Mouse (Mus musculus) liver, adult 2 months (tissue): ENCODE results near the gene Hpf1. TPM values are rescaled to one million over a fixed set of nuclear protein-coding genes. Genes with fewer than 3 reads are reported as not detected.

Source experiments
- DNase-seq: peaks from one replicate; pipeline ENCODE4 v3.0.0-alpha.2; 2011; ENCODE audit warnings: low read depth, low spot score; ENCODE audit errors: extremely low read depth
- H3K27ac ChIP-seq: fragments of 200-500 bp; replicated peaks from 2 replicates; pipeline ENCODE4 v1.5.1; 2012; ENCODE audit warnings: low read depth, mild to moderate bottlenecking, control low read depth, inconsistent platforms, low read length; ENCODE audit not compliant: insufficient read depth
- H3K27me3 ChIP-seq: fragments of 200-500 bp; 2 replicates; pipeline ENCODE4 v1.6.1; 2012; ENCODE audit warnings: mild to moderate bottlenecking, moderate library complexity, low read length, inconsistent platforms; ENCODE audit not compliant: control insufficient read depth, insufficient read depth
- H3K36me3 ChIP-seq: fragments of 200-500 bp; 2 replicates; pipeline ENCODE4 v1.6.1; 2012; ENCODE audit warnings: low read length, inconsistent platforms; ENCODE audit not compliant: control insufficient read depth, insufficient read depth
- H3K4me1 ChIP-seq: fragments of 200-500 bp; 2 replicates; pipeline ENCODE4 v1.6.1; 2011; ENCODE audit warnings: low read length; ENCODE audit not compliant: control insufficient read depth, insufficient read depth
- H3K4me3 ChIP-seq: fragments of 200-500 bp; 2 replicates; pipeline ENCODE4 v1.5.1; 2011; ENCODE audit warnings: low read depth, mild to moderate bottlenecking, control low read depth, low read length, moderate library complexity; ENCODE audit not compliant: insufficient read depth
- H3K79me2 ChIP-seq: fragments of 200-500 bp; 2 replicates; pipeline ENCODE4 v1.6.1; 2012; ENCODE audit warnings: inconsistent platforms, mild to moderate bottlenecking, low read length, moderate library complexity; ENCODE audit not compliant: control insufficient read depth, insufficient read depth
- H3K9ac ChIP-seq: fragments of 200-500 bp; 2 replicates; pipeline ENCODE4 v1.6.1; 2012; ENCODE audit warnings: low read depth, mild to moderate bottlenecking, control low read depth, inconsistent platforms, low read length
- CTCF ChIP-seq: fragments of 200-500 bp; IDR thresholded peaks from 2 replicates; pipeline ENCODE4 v1.5.1; 2011; ENCODE audit warnings: low read depth, low read length, control low read depth
- POLR2A ChIP-seq: fragments of 200-500 bp; IDR thresholded peaks from 2 replicates; pipeline ENCODE4 v1.6.1; 2011; ENCODE audit warnings: low read length, control low read depth; ENCODE audit not compliant: insufficient read depth; ENCODE audit errors: extremely low read depth
- WGBS: fragments of 180-500 bp; shearing (Covaris S2); methylation state at CpG from one replicate; pipeline ENCODE4 v1.1.7; 2018; 5-methylcytosine and 5-hydroxymethylcytosine counted together
- polyA plus RNA-seq: library from polyadenylated mRNA; depleted of rRNA; stranded (reverse); fragments of >200 nt; gene quantifications from 2 replicates; pipeline ENCODE4 v1.2.3, GENCODE M21; 2012
- total RNA-seq: library from RNA; depleted of rRNA; stranded (reverse); fragments of >200 nt; gene quantifications from 2 replicates; pipeline ENCODE4 v1.2.3, GENCODE M21; 2014

The Hpf1 gene
- total and polyA plus RNA-seq, 2 experiments: 2.0 to 8.8 TPM

DNA sequence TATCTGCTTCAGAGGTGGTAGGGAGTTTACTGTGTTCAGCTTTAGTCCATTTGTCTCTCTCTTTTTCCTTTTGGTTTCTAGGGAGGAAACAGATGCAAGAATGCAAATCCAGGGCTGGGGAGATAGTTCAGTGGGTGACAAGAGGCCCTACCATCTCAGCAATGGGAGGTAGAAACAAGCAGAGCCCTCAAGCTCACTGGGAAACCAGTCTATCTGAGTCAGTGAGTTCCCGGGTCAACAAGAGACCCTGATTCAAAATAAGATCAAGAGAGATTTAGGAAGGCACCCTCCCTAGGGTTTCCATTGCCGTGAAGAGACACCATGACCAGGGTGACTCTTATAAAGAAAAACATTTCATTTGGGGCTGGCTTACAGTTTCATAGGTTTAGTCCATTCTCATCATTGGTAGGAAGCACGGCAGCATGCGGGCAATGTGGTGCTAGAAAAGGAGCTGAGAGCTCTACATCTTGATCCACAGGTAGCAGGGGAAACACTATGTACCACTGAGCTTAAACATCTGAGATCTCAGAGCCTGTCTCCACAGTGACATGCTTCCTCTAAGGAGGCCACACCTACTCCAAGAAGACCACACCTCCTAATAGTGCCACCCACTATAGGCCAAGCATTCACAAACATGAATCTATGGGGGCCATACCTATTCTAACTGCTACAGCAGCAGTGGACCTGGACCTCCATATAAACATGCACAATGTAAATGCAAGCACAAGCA is 21.8 kb upstream of the Hpf1 start:
- no peak overlapping the region for H3K27ac ChIP-seq
- no peak overlapping the region for H3K9ac ChIP-seq
- no peak overlapping the region for H3K4me3 ChIP-seq
- H3K36me3 ChIP-seq: no peaks in the 10 kb centered on the region
- H3K4me1 ChIP-seq: no peaks in the 10 kb centered on the region
- 86% methylated on average over 4 of the region's 4 CpGs for WGBS
- H3K79me2 ChIP-seq: no peaks in the 10 kb centered on the region
- DNase-seq: no peak
- TF ChIP-seq POLR2A (no peak), CTCF (no peak)
- H3K27me3 ChIP-seq: no peaks in the 10 kb centered on the region

- H3K79me2 ChIP-seq: no peaks in the 10 kb centered on the region
- H3K4me1 ChIP-seq: no peaks in the 10 kb centered on the region
- WGBS: 89% methylated on average over 2 of the region's 2 CpGs
- no peaks in the 10 kb centered on the region for H3K36me3 ChIP-seq
- TF ChIP-seq CTCF (no peak), POLR2A (no peak)
- no peaks in the 10 kb centered on the region for H3K27me3 ChIP-seq
- H3K9ac ChIP-seq: no peak overlapping the region
- no peak overlapping the region for H3K27ac ChIP-seq
- no peak overlapping the region for H3K4me3 ChIP-seq
- no peak for DNase-seq
These were observed 20.5 kb upstream of the Hpf1 start for GRCm38 (mm10) chr8:60869761-60870160.

DNA sequence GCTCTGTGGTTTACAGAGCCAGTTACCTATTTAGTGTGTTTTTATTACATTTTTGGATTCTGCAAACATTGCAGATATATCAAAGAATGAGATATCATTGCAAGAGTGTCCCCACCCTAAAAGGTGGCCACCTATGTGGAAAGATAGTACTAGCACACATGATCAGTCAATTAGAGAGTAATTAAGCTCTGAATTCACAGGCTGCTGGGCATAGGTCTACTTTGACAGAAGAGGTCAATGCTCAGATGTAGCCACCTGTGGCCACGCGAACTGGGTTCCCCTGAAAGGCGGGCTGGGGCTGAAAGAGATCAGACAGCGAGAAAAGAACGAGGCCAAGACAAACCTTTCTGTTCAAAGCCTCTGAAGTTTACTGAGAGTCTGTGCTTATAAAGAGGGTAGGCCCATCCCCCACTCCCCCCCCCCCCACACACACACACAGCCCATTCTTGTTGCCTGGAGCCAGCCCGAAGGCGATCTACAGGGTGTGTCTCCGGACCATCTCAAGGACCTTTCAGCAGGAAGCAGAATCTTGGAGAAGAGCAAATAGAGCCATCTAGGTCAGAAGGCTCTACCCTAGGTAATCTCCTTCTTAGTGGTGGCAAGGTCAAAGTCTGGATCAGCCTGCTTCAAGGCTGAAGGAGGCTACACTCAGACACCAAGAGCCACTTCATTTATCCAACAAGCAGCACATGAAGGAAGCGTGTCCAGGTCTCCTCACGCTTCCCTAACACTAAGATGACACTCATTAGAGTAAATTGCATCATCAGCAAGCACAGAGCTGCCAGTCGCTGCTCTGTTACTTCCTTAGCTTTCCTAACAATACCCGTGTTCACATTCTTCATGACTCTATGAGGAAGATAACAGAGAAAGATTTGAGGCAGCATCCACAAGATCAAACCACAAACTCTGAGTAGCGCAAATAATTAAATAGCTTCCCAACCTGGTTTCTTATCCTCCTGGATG is 19.7 kb upstream of the Hpf1 start:
- Histone ChIP-seq H3K4me3 (no peak overlapping the region), H3K79me2 (no peaks in the 10 kb centered on the region), H3K4me1 (no peaks in the 10 kb centered on the region), H3K27ac (no peak overlapping the region), H3K27me3 (no peaks in the 10 kb centered on the region), H3K36me3 (no peaks in the 10 kb centered on the region), H3K9ac (no peak overlapping the region)
- no peak for DNase-seq
- WGBS: 83% methylated on average over 13 of the region's 13 CpGs
- TF ChIP-seq CTCF: no peak

DNA sequence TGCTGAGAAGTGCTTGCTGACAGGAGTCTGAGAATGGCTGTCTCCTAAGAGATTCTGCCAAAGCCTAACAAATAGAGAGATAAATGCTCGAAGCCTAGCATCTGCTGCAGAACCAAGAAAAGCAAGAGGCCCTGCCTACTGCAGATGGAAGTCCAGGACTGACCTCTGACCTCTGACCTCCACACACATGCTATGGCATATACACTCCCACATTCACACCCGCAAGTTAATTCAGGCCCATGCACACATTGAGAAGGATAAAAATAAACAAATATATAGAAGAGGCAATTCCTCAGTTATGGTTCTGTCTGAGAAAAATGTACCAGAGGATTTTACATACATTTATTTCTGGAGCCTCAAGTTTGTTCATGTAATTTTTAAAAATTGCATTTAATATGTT is 11.6 kb upstream of the Hpf1 start:
- TF ChIP-seq POLR2A: no peak
- no peak for TF ChIP-seq CTCF
- 82% methylated on average over 2 of the region's 2 CpGs for WGBS

DNA sequence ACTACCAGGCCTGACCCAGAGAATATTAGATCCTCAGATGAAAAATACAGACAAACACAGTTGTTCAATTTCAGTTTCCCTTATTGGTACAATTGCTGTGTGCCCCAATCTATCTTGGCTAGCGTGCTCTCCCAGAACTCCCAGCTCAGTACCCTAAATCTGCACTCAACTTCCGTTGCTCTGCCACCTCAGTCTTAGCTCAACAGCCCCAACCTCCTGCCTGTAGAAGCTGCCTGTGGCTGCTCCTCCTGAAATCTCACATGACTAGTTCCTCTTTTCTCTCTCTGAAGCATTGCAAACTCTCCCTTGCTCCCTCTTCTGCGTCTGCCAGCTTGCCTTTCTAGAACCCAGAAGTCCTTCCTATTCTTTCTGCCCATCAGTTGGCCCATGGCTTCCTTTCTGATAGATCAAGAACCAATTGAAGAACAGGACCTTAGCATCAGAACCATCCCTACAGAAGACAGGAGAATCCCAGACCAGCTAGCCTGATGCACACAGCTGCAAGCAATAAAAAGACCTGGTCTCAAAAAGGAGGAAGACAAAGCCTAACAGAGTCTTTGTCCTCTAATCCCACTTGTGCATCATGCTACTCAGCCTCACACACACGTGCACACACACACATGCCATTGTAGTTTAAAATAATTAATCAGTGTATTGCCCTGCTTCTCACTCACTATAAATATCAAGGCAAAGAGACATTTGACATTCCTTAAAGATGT is 6.6 kb upstream of the Hpf1 start:
- H3K79me2 ChIP-seq: no peaks in the 10 kb centered on the region
- no peaks in the 10 kb centered on the region for H3K36me3 ChIP-seq
- no peak overlapping the region for H3K4me3 ChIP-seq
- DNase-seq: no peak
- no peak overlapping the region for H3K27ac ChIP-seq
- WGBS: 79% methylated on average over 4 of the region's 4 CpGs
- TF ChIP-seq POLR2A: no peak
- no peak for TF ChIP-seq CTCF
- H3K4me1 ChIP-seq: no peaks in the 10 kb centered on the region
- H3K9ac ChIP-seq: no peak overlapping the region
- H3K27me3 ChIP-seq: no peaks in the 10 kb centered on the region

More for the DNA sequence above, 11.6 kb upstream of the Hpf1 start:
- H3K4me3 ChIP-seq: no peak overlapping the region
- H3K4me1 ChIP-seq: no peaks in the 10 kb centered on the region
- no peaks in the 10 kb centered on the region for H3K27me3 ChIP-seq
- H3K9ac ChIP-seq: no peak overlapping the region
- no peak for DNase-seq
- H3K27ac ChIP-seq: no peak overlapping the region
- H3K79me2 ChIP-seq: no peaks in the 10 kb centered on the region
- H3K36me3 ChIP-seq: no peaks in the 10 kb centered on the region
